Mouse (Mus musculus) bone marrow, adult 2 months (tissue): ENCODE data around the gene Prss47.

Experiments used
- CTCF ChIP-seq: fragments of 200-500 bp; IDR thresholded peaks from 2 replicates; pipeline ENCODE4 v1.5.1; 2011; ENCODE audit warnings: low read length, control low read depth; ENCODE audit not compliant: control insufficient read depth, insufficient read depth
- POLR2A ChIP-seq: fragments of 200-500 bp; IDR thresholded peaks from 2 replicates; pipeline ENCODE4 v1.6.1; 2011; ENCODE audit warnings: low read depth, mild to moderate bottlenecking, control low read depth, low read length, borderline replicate concordance; ENCODE audit not compliant: control insufficient read depth

DNA sequence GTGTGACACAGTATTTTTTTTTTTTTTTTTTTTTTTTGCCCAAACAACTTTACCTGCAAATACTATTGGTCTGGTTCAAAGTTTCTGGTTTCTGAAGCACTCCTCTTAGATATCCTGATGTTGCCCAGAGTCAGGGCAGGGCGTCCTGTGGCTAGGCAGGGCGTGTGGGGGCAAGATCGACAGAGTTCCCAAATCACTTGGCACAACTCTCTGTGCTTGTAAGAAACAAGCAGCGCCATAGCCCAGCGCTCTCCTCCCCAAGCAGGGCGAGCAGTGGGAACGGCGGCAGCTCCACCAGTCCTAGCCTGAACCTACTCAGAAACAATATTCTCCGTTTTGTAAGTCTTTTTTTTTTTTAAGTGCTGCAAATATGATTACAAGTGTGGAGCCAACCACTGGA, 48.1 kb upstream of the Prss47 start:
- TF ChIP-seq POLR2A (no peak), CTCF (no peak)
